Mouse (Mus musculus): ENCODE data around the gene 1110004F10Rik.
"Not testable (repeated sequence)": the region's sequence is repeated elsewhere in the genome, so short reads cannot be mapped to it uniquely, and the experiment has no call there.

The 1110004F10Rik gene

GRCm38 (mm10) chr7:116039196-116039537 lies at the start of gene 1110004F10Rik:
Gene 1110004F10Rik (plus strand): TSS chr7:116039397.
- DNase-seq (ENCODE audit: low spot score in 2 of 2), result peak; percentile 12 to 59

- no peak for DNase-seq (ENCODE audit: low spot score in 2 of 2)
Measured at GRCm38 (mm10) chr7:116002726-116003125, 36.5 kb upstream of the 1110004F10Rik start.

DNA sequence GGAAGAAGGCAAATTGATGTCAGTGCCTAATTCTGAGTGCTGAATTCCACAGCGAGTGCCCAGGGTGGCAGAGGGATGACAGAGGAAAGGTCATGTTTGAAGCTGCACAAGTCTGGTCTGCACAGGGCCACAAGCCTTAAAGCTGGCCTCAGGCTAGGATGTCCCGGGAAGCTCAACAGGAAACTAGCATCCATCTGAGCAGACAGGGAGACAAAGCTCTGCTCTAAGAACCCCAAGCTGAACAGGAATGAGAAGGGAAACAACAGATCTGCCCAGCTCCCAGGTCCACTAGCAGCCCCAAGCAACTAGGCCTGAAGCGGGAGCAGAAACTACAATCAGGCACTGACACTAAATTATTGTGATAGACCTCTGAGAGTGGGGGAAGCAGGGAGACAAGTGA lies 9.2 kb upstream of the 1110004F10Rik start:
- no peak for DNase-seq (ENCODE audit: low spot score in 2 of 2)

GRCm38 (mm10) chr7:116030597-116031387 lies 8.4 kb upstream of the 1110004F10Rik start:
- DNase-seq (ENCODE audit: low spot score in 2 of 2), result peak in 1 of 2 experiments; percentile 66

- no peak for DNase-seq (ENCODE audit: low spot score in 2 of 2)
Measured at GRCm38 (mm10) chr7:116031388-116031717, 7.8 kb upstream of the 1110004F10Rik start.

GRCm38 (mm10) chr7:116031718-116032595 lies 7.2 kb upstream of the 1110004F10Rik start:
- DNase-seq (ENCODE audit: low spot score in 2 of 2), result peak; percentile 53 to 81

GRCm38 (mm10) chr7:116032596-116033307 lies 6.4 kb upstream of the 1110004F10Rik start:
- peak; percentile 75 to 84 for DNase-seq (ENCODE audit: low spot score in 2 of 2)

DNA sequence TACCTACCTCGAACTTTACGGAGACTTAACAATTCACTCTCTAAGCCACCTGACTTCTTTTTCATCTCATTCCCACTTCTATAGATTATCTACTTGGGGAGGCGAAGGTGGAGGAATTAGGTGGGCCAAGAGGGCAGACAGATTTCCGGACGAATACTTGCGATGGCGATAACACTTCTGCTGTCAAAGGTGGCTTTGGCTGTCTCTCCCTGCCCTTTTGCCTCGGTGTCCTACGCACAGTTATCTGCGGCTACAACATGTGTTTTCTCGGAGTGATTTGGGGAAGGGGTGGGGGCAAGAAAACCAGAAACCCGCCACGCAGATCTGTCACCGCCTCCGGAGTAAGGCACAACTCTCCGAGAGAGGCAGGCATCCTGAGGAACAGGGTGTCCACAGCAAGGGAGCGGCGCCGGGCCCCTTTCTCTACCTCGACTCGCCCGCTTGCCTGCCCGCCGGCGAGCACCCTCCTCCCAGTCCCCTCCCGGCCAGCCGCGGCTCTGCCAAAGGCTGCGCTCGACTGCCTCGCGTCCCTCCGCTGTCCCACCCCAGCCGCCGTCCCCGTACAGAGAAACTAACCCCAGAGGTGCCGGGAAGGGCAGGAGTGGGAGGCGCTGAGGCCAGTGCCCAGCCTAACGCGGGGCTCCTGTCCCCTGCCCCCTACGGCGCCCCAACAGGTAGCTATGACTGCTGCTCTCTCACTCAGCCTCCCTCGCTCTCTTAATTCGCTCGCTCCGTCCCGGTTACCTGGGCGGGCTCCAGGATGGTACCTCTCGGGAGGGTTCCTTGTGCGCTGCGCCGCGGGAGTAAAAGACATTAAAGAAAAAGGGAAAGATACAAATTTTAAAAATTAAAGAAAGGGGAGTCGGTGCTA lies 5.6 kb upstream of the 1110004F10Rik start:
- peak; percentile 34 to 78 for DNase-seq (ENCODE audit: low spot score in 2 of 2)

DNA sequence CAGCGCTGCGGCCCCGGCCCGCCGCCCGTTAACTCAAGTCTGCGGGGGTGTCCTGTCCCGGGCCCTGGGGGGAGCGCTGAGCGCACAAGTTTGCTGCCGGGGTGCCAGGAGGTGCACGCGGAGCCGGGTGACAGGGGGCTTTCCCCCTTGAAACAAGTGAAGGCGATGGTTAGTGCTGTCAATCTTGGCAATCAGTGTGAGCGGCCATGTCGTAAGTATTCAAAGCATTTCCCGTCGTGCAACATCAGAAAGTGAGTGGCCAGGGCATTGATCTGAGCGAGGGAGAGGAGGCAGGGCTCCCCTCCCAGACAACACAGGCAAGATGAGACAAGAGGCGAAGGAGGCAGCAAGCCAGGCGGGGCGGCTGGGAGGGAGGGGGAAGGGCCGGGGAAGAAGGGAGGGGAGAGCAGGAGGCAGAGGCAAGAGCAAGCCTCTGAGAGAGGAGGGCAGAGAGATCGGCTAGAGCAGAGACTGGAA lies 4.9 kb upstream of the 1110004F10Rik start:
- peak in 1 of 2 experiments; percentile 73 for DNase-seq (ENCODE audit: low spot score in 2 of 2)

DNA sequence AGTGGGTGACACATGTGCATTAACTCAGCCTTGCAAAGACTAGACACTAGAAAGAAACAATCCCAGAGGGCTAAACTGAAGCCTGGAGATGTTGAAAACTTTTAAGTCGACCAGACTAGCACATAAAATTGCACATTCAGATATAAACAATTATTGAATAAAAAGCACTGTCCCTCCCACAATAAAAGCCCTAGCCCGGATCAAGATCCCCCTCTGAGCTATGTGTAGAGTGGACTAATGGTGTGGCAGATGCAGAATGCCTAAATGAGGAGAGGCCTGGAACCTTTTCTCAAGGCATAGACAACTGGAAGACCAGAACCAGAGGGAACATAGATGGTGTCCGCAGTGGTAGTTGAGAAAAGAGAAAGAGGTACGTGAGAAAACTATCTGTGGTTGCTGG lies 3.7 kb upstream of the 1110004F10Rik start:
- no peak for DNase-seq (ENCODE audit: low spot score in 2 of 2)

GRCm38 (mm10) chr7:116036591-116037555 lies 2.3 kb upstream of the 1110004F10Rik start:
- DNase-seq (ENCODE audit: low spot score in 2 of 2), result no peak

GRCm38 (mm10) chr7:116038024-116038423 lies 1.2 kb upstream of the 1110004F10Rik start:
- DNase-seq (ENCODE audit: low spot score in 2 of 2), result no peak

DNA sequence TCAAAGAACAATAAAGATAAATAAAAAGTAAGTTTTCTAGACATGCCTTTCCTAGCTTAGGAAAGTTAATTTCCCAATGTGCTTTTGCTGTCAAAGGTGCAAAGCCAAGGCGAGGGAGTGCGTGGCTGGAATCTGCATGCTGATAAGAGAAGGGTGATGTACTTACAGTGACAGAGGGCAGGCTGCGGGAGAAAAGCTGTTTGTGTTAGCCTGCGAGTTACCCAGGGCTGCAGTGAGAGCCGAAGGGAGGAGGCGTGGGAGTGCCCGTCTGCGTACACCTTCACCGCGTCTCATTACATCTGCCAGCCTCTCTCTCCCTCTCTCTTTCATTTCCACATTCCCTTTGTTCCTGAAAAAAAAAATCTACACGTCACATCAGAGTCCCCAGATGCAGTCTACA lies 686 bp upstream of the 1110004F10Rik start, which contains the start of gene Sox6:
TSS of gene Sox6 (minus strand) at position 286 of the 400 bp plus-strand sequence.
- DNase-seq (ENCODE audit: low spot score in 2 of 2), result no peak

DNA sequence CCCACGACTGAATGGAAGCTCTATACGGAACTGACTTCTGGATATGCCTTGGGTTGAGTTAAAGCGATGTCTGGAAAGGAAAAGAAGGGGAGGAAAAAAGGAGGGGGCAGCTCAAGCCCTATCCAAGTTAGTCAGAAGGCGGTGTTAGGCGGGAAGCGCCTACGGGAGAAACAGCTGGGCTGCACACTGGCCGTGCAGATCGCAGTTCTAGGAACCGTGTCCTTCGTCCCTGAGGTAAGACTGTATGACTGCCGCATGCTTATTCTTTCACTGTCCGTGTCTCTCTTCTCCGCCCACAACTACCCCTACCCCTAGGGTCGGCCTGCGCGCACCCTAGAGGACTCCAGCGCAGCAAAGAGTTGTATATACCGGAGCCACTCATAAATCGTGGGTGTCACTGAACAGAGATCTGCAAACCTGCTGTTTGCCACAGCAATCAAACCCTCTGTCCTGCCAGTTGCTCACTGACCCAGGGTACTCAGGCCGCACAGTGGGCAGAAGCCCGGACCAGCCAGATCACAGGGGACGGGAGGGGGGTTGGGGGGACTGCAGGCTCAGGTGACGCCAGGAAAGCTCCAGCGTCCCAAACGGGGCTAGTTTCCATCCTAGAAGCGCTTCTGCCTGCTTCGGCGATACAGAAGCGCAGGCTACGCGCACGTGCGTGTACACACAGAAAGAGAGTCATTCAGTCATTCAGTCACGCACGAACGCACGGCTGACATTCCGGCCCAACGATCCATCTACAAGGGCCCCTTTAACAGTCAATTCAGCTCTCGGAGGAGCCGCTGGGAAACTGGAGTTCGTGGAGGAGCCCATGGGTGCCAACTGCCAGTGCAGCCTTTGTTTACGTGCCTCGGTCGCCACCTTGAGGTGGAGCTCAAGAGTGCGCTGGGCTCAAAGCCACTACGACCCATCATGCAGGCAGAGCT lies 605 bp downstream of the 1110004F10Rik start:
- peak; percentile 74 to 88 for DNase-seq (ENCODE audit: low spot score in 2 of 2)

GRCm38 (mm10) chr7:116040470-116041019 lies 1.3 kb downstream of the 1110004F10Rik start:
- no peak for DNase-seq (ENCODE audit: low spot score in 2 of 2)

- no peak for DNase-seq (ENCODE audit: low spot score in 2 of 2)
Measured at GRCm38 (mm10) chr7:116060739-116061138, 21.5 kb downstream of the 1110004F10Rik start.

- not testable (repeated sequence) for DNase-seq (ENCODE audit: low spot score in 2 of 2)
Measured at GRCm38 (mm10) chr7:116084366-116084765, 45.2 kb downstream of the 1110004F10Rik start, which contains the start of gene Gm4353. Gene Gm4353 (minus strand): TSS chr7:116084635.
